Mouse (Mus musculus) liver, embryonic 11.5 days (tissue): ENCODE results near the gene Sar1b. TPM values are rescaled to one million over a fixed set of nuclear protein-coding genes. Genes with fewer than 3 reads are reported as not detected.

Experiments
- ATAC-seq: fragments of 200-750 bp; cut with Nextera tagmentation; replicated peaks from 2 replicates; pipeline ENCODE4 v1.8.0; 2017; ENCODE audit warnings: moderate number of reproducible peaks, mild to moderate bottlenecking, moderate TSS enrichment, moderate library complexity; ENCODE audit not compliant: low FRiP score
- DNase-seq: peaks from one replicate; pipeline ENCODE4 v3.0.0-alpha.2; 2017; ENCODE audit warnings: low spot score
- H3K27ac ChIP-seq: fragments of 300-500 bp; sonication (generic); 2 replicates; pipeline ENCODE4 v1.5.1; 2014; ENCODE audit warnings: mild to moderate bottlenecking, low read depth, low read length, control low read depth
- H3K27me3 ChIP-seq: fragments of 300-500 bp; sonication (generic); replicated peaks from 2 replicates; pipeline ENCODE4 v1.6.1; 2014; ENCODE audit warnings: low read length, mixed read lengths; ENCODE audit not compliant: control insufficient read depth, insufficient read depth
- H3K36me3 ChIP-seq: fragments of 300-500 bp; sonication (generic); 2 replicates; pipeline ENCODE4 v1.6.1; 2014; ENCODE audit warnings: mild to moderate bottlenecking, low read length, moderate library complexity, mixed read lengths; ENCODE audit not compliant: control insufficient read depth, insufficient read depth
- H3K4me1 ChIP-seq: fragments of 300-500 bp; sonication (generic); replicated peaks from 2 replicates; pipeline ENCODE4 v1.6.1; 2014; ENCODE audit warnings: low read length, mixed read lengths; ENCODE audit not compliant: control insufficient read depth, insufficient read depth
- H3K4me2 ChIP-seq: fragments of 300-500 bp; sonication (generic); 2 replicates; pipeline ENCODE4 v1.6.1; 2014; ENCODE audit warnings: mild to moderate bottlenecking, control low read depth, moderate library complexity
- H3K4me3 ChIP-seq: fragments of 300-500 bp; sonication (generic); 2 replicates; pipeline ENCODE4 v1.5.1; 2014; ENCODE audit warnings: low read depth, low read length, control low read depth
- H3K9ac ChIP-seq: fragments of 300-500 bp; sonication (generic); 2 replicates; pipeline ENCODE4 v1.6.1; 2014; ENCODE audit warnings: low read depth, low read length, control low read depth
- H3K9me3 ChIP-seq: fragments of 300-500 bp; sonication (generic); 2 replicates; pipeline ENCODE4 v1.6.1; 2016; ENCODE audit warnings: low read length, inconsistent platforms, mixed read lengths; ENCODE audit not compliant: control insufficient read depth
- WGBS: fragments of 180-500 bp; shearing (Covaris S2); extraction: QIAGEN DNeasy Blood & Tissue Kit; methylation state at CpG from one replicate; pipeline ENCODE4 v1.1.7; 2014; 5-methylcytosine and 5-hydroxymethylcytosine counted together
- polyA plus RNA-seq: library from polyadenylated mRNA; unstranded; fragments of >200 nt; fragmentation: Nextera tagmentation; extraction: Ambion mirVana; gene quantifications from 2 replicates; pipeline ENCODE4 v1.2.1, GENCODE M21; 2014

Gene Sar1b
- polyA plus RNA-seq, 1 experiment from 2014 or later, result 110 TPM

DNA sequence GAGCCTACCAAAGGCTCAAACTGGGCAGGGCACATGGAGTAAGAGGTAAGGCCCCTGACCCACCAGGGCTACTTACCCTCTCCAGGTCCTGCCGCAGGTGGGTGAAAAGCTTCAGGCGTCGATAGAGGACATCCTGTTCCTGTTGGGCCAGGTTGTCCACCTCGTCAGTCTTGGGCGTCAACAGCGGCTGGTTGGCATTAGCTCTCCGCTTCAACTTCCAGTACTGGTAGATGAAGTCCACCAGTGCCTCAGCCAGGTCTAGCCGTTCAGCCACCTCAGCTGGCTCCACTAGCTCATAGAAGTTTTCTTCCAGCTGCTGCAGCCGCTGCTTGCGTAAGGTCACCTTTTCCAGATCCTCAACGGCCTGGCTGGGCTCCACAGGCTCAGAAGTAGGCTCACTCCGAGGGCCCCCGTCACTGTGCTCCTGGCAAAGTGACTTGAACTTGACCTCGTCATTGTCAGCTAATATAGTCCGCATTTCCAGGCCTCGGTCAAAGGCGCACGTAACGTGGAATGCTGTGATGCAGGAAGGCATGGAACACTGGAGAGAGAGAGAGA lies 61.5 kb downstream of the Sar1b start:
- H3K9me3 ChIP-seq, result no peaks in the 10 kb centered on the region
- DNase-seq (no peak), ATAC-seq (no peak)
- H3K27ac ChIP-seq, result no peak overlapping the region
- 88% methylated on average over 19 of the region's 19 CpGs for WGBS
- peaks cover 7% of the 10 kb centered on the region for H3K4me1 ChIP-seq
- no peaks in the 10 kb centered on the region for H3K27me3 ChIP-seq
- no peak overlapping the region for H3K4me2 ChIP-seq
- H3K9ac ChIP-seq, result no peak overlapping the region
- H3K36me3 ChIP-seq, result peaks cover 2% of the 10 kb centered on the region; the same call in 1 of the 2 replicates
- H3K4me3 ChIP-seq, result no peak overlapping the region

DNA sequence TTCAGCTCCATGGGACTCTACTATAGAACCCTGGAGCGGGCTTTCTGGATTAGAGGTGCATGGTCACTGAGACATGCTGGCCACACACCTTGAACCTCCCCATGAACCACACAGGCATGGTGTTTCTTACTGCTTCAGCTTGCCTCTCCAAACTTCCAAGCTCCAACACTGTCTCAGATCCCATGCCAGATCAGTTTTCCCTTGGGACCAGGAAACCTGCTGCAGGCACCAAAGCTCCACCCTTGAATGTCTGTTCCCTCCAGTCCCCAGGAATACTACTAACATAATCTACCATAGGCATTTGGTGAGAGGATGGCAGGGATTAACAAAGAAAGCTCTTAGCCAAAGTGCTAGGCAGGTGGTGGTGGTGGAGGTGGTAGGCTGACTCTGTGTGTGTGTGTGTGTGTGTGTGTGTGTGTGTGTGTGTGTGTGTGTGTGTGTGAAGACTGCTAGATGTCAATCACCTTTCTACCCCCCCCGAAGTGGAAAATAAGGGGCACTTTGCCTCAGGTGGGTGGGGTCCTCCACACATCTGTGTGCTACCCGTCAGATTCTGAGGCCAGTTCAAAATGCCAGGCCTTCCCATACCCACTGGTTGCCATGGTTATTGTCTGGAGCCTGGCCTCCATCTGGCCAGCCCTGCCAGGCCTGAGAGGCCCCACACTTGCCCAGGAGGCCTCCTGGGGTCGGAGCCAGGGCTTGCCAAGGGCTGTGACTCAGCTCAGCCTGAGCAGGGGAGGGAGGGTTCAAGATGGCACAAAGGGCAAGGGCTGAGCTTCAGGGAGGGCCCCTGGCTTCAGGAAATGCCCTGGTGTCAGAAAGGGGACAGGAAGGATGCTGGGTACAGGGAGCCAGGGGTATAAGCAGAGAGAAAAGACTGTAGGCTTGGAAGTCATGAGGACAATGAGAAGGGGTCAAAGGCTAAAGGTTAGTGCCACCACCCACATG lies 68.7 kb downstream of the Sar1b start:
- ATAC-seq (no peak), DNase-seq (no peak)
- Histone ChIP-seq H3K4me1 (no peaks in the 10 kb centered on the region; the same call in 1 of the 2 replicates), H3K36me3 (no peaks in the 10 kb centered on the region; the same call in 1 of the 2 replicates), H3K9ac (no peak overlapping the region), H3K27me3 (no peaks in the 10 kb centered on the region), H3K4me2 (no peak overlapping the region), H3K27ac (no peak overlapping the region), H3K9me3 (no peaks in the 10 kb centered on the region), H3K4me3 (no peak overlapping the region)
- WGBS, result 75% methylated on average over 4 of the region's 4 CpGs

DNA sequence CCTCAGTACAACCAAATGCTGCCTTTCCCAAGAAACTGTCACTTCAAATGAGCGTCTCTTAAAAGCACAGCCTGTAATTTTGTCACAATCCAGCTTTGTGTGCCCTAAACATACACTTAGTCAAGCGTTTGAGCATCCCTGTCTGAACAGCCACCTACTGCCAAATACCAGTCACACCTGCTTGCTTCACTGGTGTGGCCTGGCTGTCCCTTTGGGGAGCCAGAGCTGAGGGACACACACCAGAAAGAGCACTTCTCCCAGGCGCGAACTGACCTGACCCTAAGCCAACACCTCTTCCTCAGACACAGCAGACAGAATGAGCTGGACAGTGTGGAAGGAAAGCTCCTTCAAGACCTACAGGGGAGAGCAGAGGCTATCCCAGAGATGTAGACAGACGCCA lies 69.5 kb downstream of the Sar1b start:
- Histone ChIP-seq H3K9ac (no peak overlapping the region), H3K36me3 (no peaks in the 10 kb centered on the region), H3K9me3 (no peaks in the 10 kb centered on the region), H3K27ac (no peak overlapping the region), H3K4me1 (no peaks in the 10 kb centered on the region; the same call in 1 of the 2 replicates), H3K27me3 (no peaks in the 10 kb centered on the region), H3K4me2 (no peak overlapping the region), H3K4me3 (no peak overlapping the region)
- DNase-seq (no peak), ATAC-seq (no peak)
- WGBS, result 73% methylated on average over 5 of the region's 5 CpGs

DNA sequence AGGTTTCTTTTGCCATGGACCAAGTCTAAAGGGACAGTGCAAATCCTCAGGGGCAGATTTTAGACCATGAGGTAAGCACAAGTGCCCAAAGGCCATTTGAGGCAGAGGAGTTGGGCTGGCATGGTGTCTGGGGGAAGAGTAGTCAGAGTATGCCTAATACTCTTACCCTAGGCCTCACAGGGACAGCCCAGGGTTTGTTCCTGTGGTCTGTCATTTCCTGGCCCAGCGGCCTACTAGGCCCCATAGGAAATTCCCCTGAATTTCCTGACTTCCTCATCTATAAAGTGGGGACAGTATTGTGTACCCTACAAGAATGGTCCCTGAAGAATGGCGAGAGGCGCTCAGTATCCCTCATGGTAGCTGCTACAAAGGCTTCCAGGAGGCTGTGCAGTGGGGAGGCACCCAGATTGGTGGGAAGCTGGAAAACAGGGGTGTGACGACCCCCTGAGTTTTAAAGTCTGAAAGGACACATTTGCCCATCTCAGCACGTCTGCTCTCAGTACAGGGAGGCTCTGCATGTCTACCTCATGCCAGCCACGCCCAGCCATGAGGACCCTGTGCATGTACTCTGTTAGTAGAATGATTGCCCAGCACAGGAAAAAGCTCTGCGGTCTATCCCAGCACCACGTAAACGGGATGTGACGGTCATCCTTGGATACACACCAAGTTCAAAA lies 70.0 kb downstream of the Sar1b start:
- no peak for ATAC-seq
- no peak overlapping the region for H3K4me2 ChIP-seq
- no peaks in the 10 kb centered on the region for H3K9me3 ChIP-seq
- no peak overlapping the region for H3K27ac ChIP-seq
- H3K36me3 ChIP-seq, result no peaks in the 10 kb centered on the region
- DNase-seq, result no peak
- H3K27me3 ChIP-seq, result no peaks in the 10 kb centered on the region
- 76% methylated on average over 10 of the region's 10 CpGs for WGBS
- H3K9ac ChIP-seq, result no peak overlapping the region
- H3K4me1 ChIP-seq, result no peaks in the 10 kb centered on the region; the same call in 1 of the 2 replicates
- H3K4me3 ChIP-seq, result no peak overlapping the region

GRCm38 (mm10) chr11:51834067-51834411 lies 70.6 kb downstream of the Sar1b start:
- DNase-seq (no peak), ATAC-seq (no peak)
- Histone ChIP-seq H3K27ac (no peak overlapping the region), H3K9ac (no peak overlapping the region), H3K4me2 (no peak overlapping the region), H3K4me1 (no peaks in the 10 kb centered on the region; the same call in 1 of the 2 replicates), H3K36me3 (no peaks in the 10 kb centered on the region), H3K9me3 (no peaks in the 10 kb centered on the region), H3K27me3 (no peaks in the 10 kb centered on the region), H3K4me3 (no peak overlapping the region)
- 95% methylated on average over 8 of the region's 8 CpGs for WGBS

GRCm38 (mm10) chr11:51835598-51835997 lies 72.1 kb downstream of the Sar1b start:
- no peak overlapping the region for H3K27ac ChIP-seq
- no peak overlapping the region for H3K9ac ChIP-seq
- no peaks in the 10 kb centered on the region for H3K36me3 ChIP-seq
- no peaks in the 10 kb centered on the region for H3K27me3 ChIP-seq
- no peak overlapping the region for H3K4me3 ChIP-seq
- ATAC-seq, result no peak
- no peak for DNase-seq
- peaks cover 9% of the 10 kb centered on the region; the same call in 1 of the 2 replicates for H3K4me1 ChIP-seq
- no peaks in the 10 kb centered on the region for H3K9me3 ChIP-seq
- 90% methylated on average over 12 of the region's 12 CpGs for WGBS
- no peak overlapping the region for H3K4me2 ChIP-seq

DNA sequence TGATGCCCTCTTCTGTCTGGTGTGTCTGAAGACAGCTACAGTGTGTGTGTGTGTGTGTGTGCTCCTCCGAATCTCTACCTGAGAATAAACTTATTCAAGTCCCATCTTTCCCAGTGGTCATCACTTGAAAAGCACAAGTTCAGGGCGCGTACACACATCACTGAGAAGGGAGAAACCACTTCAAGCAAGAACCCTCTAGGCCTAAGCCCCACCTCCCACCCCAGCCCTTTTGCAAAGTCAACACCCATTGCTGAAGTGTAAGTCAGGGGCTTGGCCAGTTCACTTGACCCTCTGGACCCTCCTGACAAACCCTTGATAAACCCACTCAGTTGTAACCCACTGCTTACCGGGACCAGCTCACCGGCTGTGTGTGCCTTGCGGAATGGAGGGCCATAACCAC lies 73.0 kb downstream of the Sar1b start:
- Histone ChIP-seq H3K9me3 (no peaks in the 10 kb centered on the region), H3K4me1 (peaks cover 18% of the 10 kb centered on the region), H3K27me3 (no peaks in the 10 kb centered on the region), H3K36me3 (no peaks in the 10 kb centered on the region), H3K4me3 (no peak overlapping the region), H3K9ac (no peak overlapping the region), H3K27ac (no peak overlapping the region), H3K4me2 (no peak overlapping the region)
- no peak for DNase-seq
- WGBS, result 88% methylated on average over 6 of the region's 6 CpGs
- no peak for ATAC-seq

DNA sequence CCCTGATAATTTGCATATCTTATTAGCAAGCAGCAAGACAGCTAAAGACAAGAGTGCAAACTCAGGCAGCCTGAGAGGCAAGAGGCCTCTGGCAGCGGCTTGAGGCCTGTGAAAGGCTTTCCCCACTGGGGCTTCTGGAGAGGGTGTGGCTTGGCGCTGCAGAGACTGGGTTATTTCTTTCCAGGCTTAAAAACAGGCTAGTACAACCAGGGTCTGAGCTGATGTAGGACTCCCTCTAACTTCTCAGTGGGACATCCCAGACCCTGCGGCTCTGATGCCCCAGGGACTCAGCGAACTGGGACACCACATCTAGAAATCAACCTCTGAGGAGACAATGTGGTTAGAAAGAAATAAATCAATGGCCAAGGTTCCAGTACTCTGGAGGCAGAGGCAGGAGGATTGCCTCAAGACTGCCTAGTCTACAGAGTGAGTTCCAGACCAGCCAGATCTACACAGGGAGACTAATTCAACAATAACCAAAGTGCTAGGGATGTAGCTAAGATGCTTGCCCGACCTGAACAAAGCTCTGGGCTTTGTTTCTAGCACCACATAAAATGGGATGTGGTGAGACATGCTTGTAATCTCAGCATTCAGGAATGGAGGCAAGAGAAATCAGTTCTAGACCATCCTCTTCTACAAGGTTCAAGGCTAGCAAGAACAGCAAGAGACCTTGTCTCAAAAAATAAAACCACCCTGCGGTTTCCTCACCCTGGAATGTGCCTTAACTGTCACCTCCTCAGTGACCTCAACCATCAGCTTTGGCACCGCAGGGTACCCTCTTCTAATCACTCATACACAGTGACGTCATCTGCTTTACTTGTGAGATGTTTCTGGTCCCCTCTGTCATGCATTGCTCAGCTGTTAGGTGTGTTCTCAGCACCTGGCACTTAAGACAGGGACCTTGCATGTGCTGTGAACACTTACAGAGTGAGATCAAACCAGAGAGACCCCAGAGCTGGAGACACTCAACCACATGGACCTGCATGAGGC lies 74.0 kb downstream of the Sar1b start:
- H3K27ac ChIP-seq, result no peak overlapping the region
- no peaks in the 10 kb centered on the region for H3K9me3 ChIP-seq
- ATAC-seq, result no peak
- H3K36me3 ChIP-seq, result no peaks in the 10 kb centered on the region
- WGBS, result 69% methylated on average over 8 of the region's 8 CpGs
- H3K4me1 ChIP-seq, result peaks cover 18% of the 10 kb centered on the region
- no peak overlapping the region for H3K4me2 ChIP-seq
- no peak overlapping the region for H3K4me3 ChIP-seq
- DNase-seq, result no peak
- no peaks in the 10 kb centered on the region for H3K27me3 ChIP-seq
- H3K9ac ChIP-seq, result no peak overlapping the region
